Mouse (Mus musculus) induced T-regulatory cell, adult 2 months (primary cell): ENCODE data around the gene Cst8.
"Not testable (repeated sequence)": the region's sequence is repeated elsewhere in the genome, so short reads cannot be mapped to it uniquely, and the experiment has no call there.

Experiments
- DNase-seq: peaks from one replicate; pipeline ENCODE4 v3.0.0-alpha.2; 2012; ENCODE audit warnings: low read depth

Cst8 gene

GRCm38 (mm10) chr2:148798485-148798884 is at the start of gene Cst8:
Cst8 (plus strand) TSS chr2:148798785.
- no peak for DNase-seq

- no peak for DNase-seq
These were observed 48.5 kb upstream of the Cst8 start, which contains the start of gene Cstl1 for GRCm38 (mm10) chr2:148750058-148750457. Cstl1 (plus strand) TSS chr2:148750358.

- peak; percentile 90 for DNase-seq
These were observed 46.4 kb upstream of the Cst8 start for GRCm38 (mm10) chr2:148751893-148752813.

GRCm38 (mm10) chr2:148754310-148754846 is 44.2 kb upstream of the Cst8 start:
- no peak for DNase-seq

- no peak for DNase-seq
These were observed 34.8 kb upstream of the Cst8 start for GRCm38 (mm10) chr2:148763648-148764388.

GRCm38 (mm10) chr2:148771397-148771796 is 27.2 kb upstream of the Cst8 start, which contains the start of gene Cst11:
Cst11 (minus strand) TSS chr2:148771497.
- not testable (repeated sequence) for DNase-seq

GRCm38 (mm10) chr2:148781709-148782108 is 16.9 kb upstream of the Cst8 start, which contains the start of gene 8030411F24Rik:
8030411F24Rik (plus strand) TSS chr2:148782009.
- DNase-seq: no peak

- no peak for DNase-seq
These were observed 9.4 kb upstream of the Cst8 start, which contains the start of gene Cst12 for GRCm38 (mm10) chr2:148789142-148789541. Cst12 (plus strand) TSS chr2:148789361.

- no peak for DNase-seq
These were observed 2.9 kb downstream of the Cst8 start for GRCm38 (mm10) chr2:148801491-148801921.

- DNase-seq: no peak
These were observed 8.1 kb downstream of the Cst8 start for GRCm38 (mm10) chr2:148806696-148807095.

- DNase-seq: no peak
These were observed 21.3 kb downstream of the Cst8 start, which contains the start of gene Cst13 for GRCm38 (mm10) chr2:148819909-148820308. Cst13 (plus strand) TSS chr2:148820081.

- no peak for DNase-seq
These were observed 27.4 kb downstream of the Cst8 start for GRCm38 (mm10) chr2:148825986-148826385.

- DNase-seq: no peak
These were observed 36.3 kb downstream of the Cst8 start, which contains the start of gene Cst9 for GRCm38 (mm10) chr2:148834912-148835311. Cst9 (plus strand) TSS chr2:148835147.

- no peak for DNase-seq
These were observed 39.6 kb downstream of the Cst8 start for GRCm38 (mm10) chr2:148838075-148838777.

GRCm38 (mm10) chr2:148839224-148839623 is 40.6 kb downstream of the Cst8 start:
- DNase-seq: no peak

- peak; percentile 68 for DNase-seq
These were observed 52.7 kb downstream of the Cst8 start for GRCm38 (mm10) chr2:148851116-148851906.
